In genomic region chr4:136509857-136510256, GRCm38 (mm10) we compare ENCODE assay signal across 8 mouse cellular contexts. TPM values are rescaled to one million over a fixed set of nuclear protein-coding genes. Genes with fewer than 3 reads are reported as not detected.
DNase-seq lines count a peak whose midpoint lies in the region; ATAC-seq and TF ChIP-seq lines count a peak whose summit lies in the region.

No protein-coding gene starts in this region.

- no peaks in the 10 kb centered on the region for H3K27me3 ChIP-seq in kidney, embryonic 14.5 days (ENCODE audit: control insufficient read depth, insufficient read depth, low read length)
- H3K27me3 ChIP-seq in MEL (ENCODE audit: control insufficient read depth in 1 of 2, insufficient read depth in 2 of 2, low read length in 2 of 2): no peaks in the 10 kb centered on the region

- no peak overlapping the region for H3K9ac ChIP-seq in kidney, embryonic 14.5 days (ENCODE audit: low read depth, low read length)
- no peak overlapping the region for H3K9ac ChIP-seq in MEL (ENCODE audit: control insufficient read depth, low read depth, low read length, poor library complexity, severe bottlenecking)

- H3K36me3 ChIP-seq in kidney, embryonic 14.5 days (ENCODE audit: control insufficient read depth, insufficient read depth, low read length): no peaks in the 10 kb centered on the region
- H3K36me3 ChIP-seq in MEL (ENCODE audit: control insufficient read depth in 1 of 2, insufficient read depth in 2 of 2, low read length in 2 of 2): peaks cover 0 to 13% of the 10 kb centered on the region in 2 experiments; a peak in 2 of 4 replicates

- peaks cover 17% of the 10 kb centered on the region; the same call in 1 of the 2 replicates for H3K4me1 ChIP-seq in kidney, embryonic 14.5 days (ENCODE audit: control insufficient read depth, insufficient read depth, low read length)
- H3K4me1 ChIP-seq in MEL (ENCODE audit: control insufficient read depth in 1 of 2, insufficient read depth in 2 of 2, low read length in 2 of 2): peaks cover 8 to 9% of the 10 kb centered on the region in 2 experiments

- no peak for TF ChIP-seq EP300 in MEL (IDR thresholded peaks at IDR 0.05; ENCODE audit: low read depth in 1 of 2, low read length in 2 of 2)

- no peak for ATAC-seq in kidney, embryonic 14.5 days (ENCODE audit: low FRiP score, low TSS enrichment)
- peak; percentile 32 for ATAC-seq in inflammation-experienced regulatory T-cells, adult 6 months

- no peaks in the 10 kb centered on the region for H3K9me3 ChIP-seq in kidney, embryonic 14.5 days (ENCODE audit: control insufficient read depth, low read length)
- H3K9me3 ChIP-seq in MEL (replicated peaks; ENCODE audit: insufficient read depth, low read length): no peaks in the 10 kb centered on the region

- no peak overlapping the region for H3K27ac ChIP-seq in kidney, embryonic 14.5 days (ENCODE audit: low read depth, low read length)
- no peak overlapping the region for H3K27ac ChIP-seq in MEL (ENCODE audit: control insufficient read depth, low read depth, low read length)

- H3K4me3 ChIP-seq in kidney, embryonic 14.5 days (ENCODE audit: low read length): no peak overlapping the region
- H3K4me3 ChIP-seq in MEL (ENCODE audit: control insufficient read depth in 1 of 2, insufficient read depth in 1 of 2, low read depth in 2 of 2, low read length in 2 of 2): no peak overlapping the region

- H3K79me2 ChIP-seq in MEL (ENCODE audit: control insufficient read depth, insufficient read depth, low read length, poor library complexity): peaks cover 2% of the 10 kb centered on the region; the same call in 1 of the 2 replicates

- H3K4me2 ChIP-seq in kidney, embryonic 14.5 days (replicated peaks; ENCODE audit: low read depth, low read length): no peak overlapping the region

- TF ChIP-seq RAD21 in MEL (IDR thresholded peaks at IDR 0.05; ENCODE audit: low read depth, low read length): peak; percentile 18

- 72% methylated on average over 1 of the region's 1 CpGs for WGBS in kidney, embryonic 14.5 days

- peak; percentile 22 for DNase-seq in kidney, adult 11 months
- peak; percentile 35 for DNase-seq in MEL (ENCODE audit: low read depth, low spot score)
- DNase-seq in retina, embryonic 14.5 days (ENCODE audit: low spot score): peak; percentile 12
- DNase-seq in layer of hippocampus, postnatal 10 days (ENCODE audit: low spot score in 2 of 2): no peak
- DNase-seq in cerebellum, postnatal 4 days (ENCODE audit: low spot score in 2 of 2): no peak
- DNase-seq in cerebellum, adult 9-11 months: no peak

- no peak for TF ChIP-seq POLR2A in MEL (IDR thresholded peaks at IDR 0.05; ENCODE audit: control insufficient read depth in 1 of 2, insufficient read depth in 1 of 2, low read depth in 1 of 2, low read length in 2 of 2, poor library complexity in 1 of 2)

- peak; percentile 33 to 45 (median 39) for TF ChIP-seq CTCF in MEL (IDR thresholded peaks at IDR 0.05 in 2 of 3, conservative IDR thresholded peaks at IDR 0.05 in 1 of 3; ENCODE audit: control insufficient read depth in 1 of 3, insufficient read depth in 1 of 3, low read depth in 2 of 3, low read length in 3 of 3, poor library complexity in 1 of 3, severe bottlenecking in 1 of 3)

TF ChIP-seq in MEL, 35 proteins besides CTCF, POLR2A, EP300 and RAD21:
- TF ChIP-seq SMC3 (IDR thresholded peaks at IDR 0.05; ENCODE audit: low read depth, low read length) (peak; percentile 45), ZKSCAN1 (IDR thresholded peaks at IDR 0.05; ENCODE audit: low read depth, low read length) (no peak)

RNA-seq across cellular contexts. Expression of gene Luzp1, which starts 40.3 kb away (rescaled TPM):
- polyA plus RNA-seq in kidney, embryonic 14.5 days (2014; fragmentation: Nextera tagmentation; extraction: Ambion mirVana): 140 and 144 TPM in 2 replicates
- 7.3 and 7.5 TPM in 2 replicates for total RNA-seq in MEL (2012; rRNA removed)
- 10 to 100 TPM in 1 of 2 experiments, not detected in 1; 13.4 TPM for polyA plus RNA-seq in MEL (2012; ENCODE audit: insufficient read depth in 1 of 2, insufficient read length in 2 of 2, low read depth in 1 of 2, low replicate concordance in 2 of 2, missing spikeins in 1 of 2)
- 10 to 100 TPM in 1 of 3 experiments, 1 to 10 TPM in 2; 4.9 to 10.9 (median 5.6) TPM for polyA plus RNA-seq in inflammation-experienced regulatory T-cells, adult 6 months (2017; shearing (Covaris generic))
- total RNA-seq in layer of hippocampus, postnatal 10 days (2021): 10 to 100 TPM; 47.3 to 50.2 TPM

RNA-seq across cellular contexts. Expression of gene 6030445D17Rik, which starts 47.8 kb away (rescaled TPM):
- 0.16 and 0.54 TPM in 2 replicates for polyA plus RNA-seq in kidney, embryonic 14.5 days (2014; fragmentation: Nextera tagmentation; extraction: Ambion mirVana)
- 0.26 and 0.46 TPM in 2 replicates for total RNA-seq in MEL (2012; rRNA removed)
- polyA plus RNA-seq in MEL (2012; ENCODE audit: insufficient read depth in 1 of 2, insufficient read length in 2 of 2, low read depth in 1 of 2, low replicate concordance in 2 of 2, missing spikeins in 1 of 2): under 1 TPM in 1 of 2 experiments, not detected in 1; 0.77 TPM
- polyA plus RNA-seq in inflammation-experienced regulatory T-cells, adult 6 months (2017; shearing (Covaris generic)): under 1 TPM in 1 of 3 experiments, not detected in 2; 0.19 TPM
- total RNA-seq in layer of hippocampus, postnatal 10 days (2021): under 1 TPM; 0.62 TPM

Comparison
In these comparisons a context has a peak if more than half of its experiments do, and no peak if none do; other contexts are left out.
1. DNase-seq: peak in kidney, adult 11 months (single experiment), MEL (single experiment) and retina, embryonic 14.5 days (single experiment); none in layer of hippocampus, postnatal 10 days (0 of 2), cerebellum, postnatal 4 days (0 of 2) and cerebellum, adult 9-11 months (single experiment).